Mouse (Mus musculus) limb, embryonic 15.5 days (tissue): ENCODE measurements around the gene Best2. TPM values are rescaled to one million over a fixed set of nuclear protein-coding genes. Genes with fewer than 3 reads are reported as not detected.

Source experiments
- ATAC-seq: fragments of 200-750 bp; cut with Nextera tagmentation; 2 replicates; pipeline ENCODE4 v1.8.0; 2017; ENCODE audit warnings: low read depth, moderate TSS enrichment; ENCODE audit not compliant: insufficient number of reproducible peaks, low FRiP score, low TSS enrichment
- H3K27ac ChIP-seq: fragments of 300-500 bp; sonication (generic); 2 replicates; pipeline ENCODE4 v1.5.1; 2015; ENCODE audit warnings: moderate library complexity, mild to moderate bottlenecking, inconsistent platforms
- H3K27me3 ChIP-seq: fragments of 300-500 bp; sonication (generic); 2 replicates; pipeline ENCODE4 v1.6.1; 2015; ENCODE audit warnings: inconsistent platforms
- H3K36me3 ChIP-seq: fragments of 300-500 bp; sonication (generic); 2 replicates; pipeline ENCODE4 v1.6.1; 2015; ENCODE audit warnings: inconsistent platforms
- H3K4me1 ChIP-seq: fragments of 300-500 bp; sonication (generic); 2 replicates; pipeline ENCODE4 v1.6.1; 2015; ENCODE audit warnings: inconsistent platforms
- H3K4me2 ChIP-seq: fragments of 300-500 bp; sonication (generic); 2 replicates; pipeline ENCODE4 v1.6.1; 2015; ENCODE audit warnings: mild to moderate bottlenecking, inconsistent platforms
- H3K4me3 ChIP-seq: fragments of 300-500 bp; sonication (generic); 2 replicates; pipeline ENCODE4 v1.5.1; 2015; ENCODE audit warnings: mild to moderate bottlenecking, inconsistent platforms
- H3K9ac ChIP-seq: fragments of 300-500 bp; sonication (generic); 2 replicates; pipeline ENCODE4 v1.6.1; 2015; ENCODE audit warnings: inconsistent platforms
- H3K9me3 ChIP-seq: fragments of 300-500 bp; sonication (generic); 2 replicates; pipeline ENCODE4 v1.6.1; 2016; ENCODE audit warnings: inconsistent platforms
- WGBS: fragments of 180-500 bp; shearing (Covaris S2); methylation state at CpG from one replicate; pipeline ENCODE4 v1.1.7; 2015; 5-methylcytosine and 5-hydroxymethylcytosine counted together
- polyA plus RNA-seq: library from polyadenylated mRNA; unstranded; fragments of >200 nt; fragmentation: Nextera tagmentation; extraction: Ambion mirVana; gene quantifications from 2 replicates; pipeline ENCODE4 v1.2.1, GENCODE M21; 2015

Best2 gene
- 0.12 TPM in 2 replicates for polyA plus RNA-seq

- peak within 1 kb of the TSS; percentile 54 for H3K4me2 ChIP-seq
- ATAC-seq: no peak
- H3K9me3 ChIP-seq: no peaks in the 10 kb centered on the region
- H3K36me3 ChIP-seq: peaks cover 19% of the 10 kb centered on the region
- peak within 1 kb of the TSS; percentile 30 for H3K4me3 ChIP-seq
- H3K4me1 ChIP-seq: peaks cover 5% of the 10 kb centered on the region
- H3K27ac ChIP-seq: no peak within 1 kb of the TSS
- peaks cover 43% of the 10 kb centered on the region for H3K27me3 ChIP-seq
- 68% methylated on average over 2 of the region's 2 CpGs for WGBS
- H3K9ac ChIP-seq: no peak within 1 kb of the TSS
Observed at GRCm38 (mm10) chr8:85014431-85014830, at the start of gene Best2. Best2 (minus strand) TSS chr8:85014531.

- Histone ChIP-seq H3K27me3 (no peaks in the 10 kb centered on the region), H3K27ac (no peak overlapping the region), H3K4me2 (no peak overlapping the region), H3K9ac (no peak overlapping the region), H3K4me1 (peaks cover 13% of the 10 kb centered on the region), H3K36me3 (peaks cover 33% of the 10 kb centered on the region), H3K4me3 (no peak overlapping the region), H3K9me3 (no peaks in the 10 kb centered on the region)
- 92% methylated on average over 4 of the region's 4 CpGs for WGBS
- ATAC-seq: no peak
Observed at GRCm38 (mm10) chr8:85062603-85063002, 48.3 kb upstream of the Best2 start.

GRCm38 (mm10) chr8:85059879-85060616 is 45.7 kb upstream of the Best2 start, which contains the start of gene Fbxw9:
Fbxw9 (plus strand) TSS chr8:85060055.
- peak; percentile 84 for ATAC-seq
- Histone ChIP-seq H3K27me3 (no peaks in the 10 kb centered on the region), H3K9me3 (no peaks in the 10 kb centered on the region), H3K36me3 (peaks cover 30% of the 10 kb centered on the region), H3K4me1 (peaks cover 13% of the 10 kb centered on the region), H3K4me2 (peak within 1 kb of the TSS; percentile 86), H3K9ac (peak within 1 kb of the TSS; percentile 47), H3K4me3 (peak within 1 kb of the TSS; percentile 65), H3K27ac (peak within 1 kb of the TSS; percentile 51)
- under 1% methylated on average over 52 of the region's 53 CpGs for WGBS

- Histone ChIP-seq H3K36me3 (peaks cover 45% of the 10 kb centered on the region), H3K4me2 (no peak overlapping the region), H3K4me3 (no peak overlapping the region), H3K4me1 (peaks cover 13% of the 10 kb centered on the region), H3K9me3 (no peaks in the 10 kb centered on the region), H3K27me3 (no peaks in the 10 kb centered on the region), H3K9ac (no peak overlapping the region), H3K27ac (no peak overlapping the region)
- WGBS: 85% methylated on average over 7 of the region's 7 CpGs
- ATAC-seq: no peak
Observed at GRCm38 (mm10) chr8:85057367-85057766, 43.0 kb upstream of the Best2 start.

- WGBS: 87% methylated on average over 6 of the region's 6 CpGs
- Histone ChIP-seq H3K27ac (no peak overlapping the region), H3K4me2 (no peak overlapping the region), H3K9ac (no peak overlapping the region), H3K9me3 (no peaks in the 10 kb centered on the region), H3K4me1 (peaks cover 10% of the 10 kb centered on the region), H3K27me3 (no peaks in the 10 kb centered on the region), H3K4me3 (no peak overlapping the region), H3K36me3 (peaks cover 86% of the 10 kb centered on the region)
- ATAC-seq: no peak
Observed at GRCm38 (mm10) chr8:85043619-85044018, 29.3 kb upstream of the Best2 start.

GRCm38 (mm10) chr8:85037681-85038531 is 23.6 kb upstream of the Best2 start:
- H3K9ac ChIP-seq: peak overlapping the region; percentile 92
- peak overlapping the region; percentile 100 for H3K27ac ChIP-seq
- under 1% methylated on average over 57 of the region's 57 CpGs for WGBS
- H3K4me3 ChIP-seq: peak overlapping the region; percentile 77
- peaks cover 33% of the 10 kb centered on the region for H3K4me1 ChIP-seq
- no peaks in the 10 kb centered on the region for H3K27me3 ChIP-seq
- H3K4me2 ChIP-seq: peak overlapping the region; percentile 86
- no peak for ATAC-seq
- no peaks in the 10 kb centered on the region for H3K9me3 ChIP-seq
- peaks cover 38% of the 10 kb centered on the region for H3K36me3 ChIP-seq

- H3K4me1 ChIP-seq: peaks cover 33% of the 10 kb centered on the region
- under 1% methylated on average over 14 of the region's 14 CpGs for WGBS
- peak; percentile 62 for ATAC-seq
- no peaks in the 10 kb centered on the region for H3K27me3 ChIP-seq
- H3K36me3 ChIP-seq: peaks cover 39% of the 10 kb centered on the region
- peak overlapping the region; percentile 86 for H3K4me2 ChIP-seq
- peak overlapping the region; percentile 92 for H3K9ac ChIP-seq
- peak overlapping the region; percentile 77 for H3K4me3 ChIP-seq
- H3K27ac ChIP-seq: peak overlapping the region; percentile 100
- no peaks in the 10 kb centered on the region for H3K9me3 ChIP-seq
Observed at GRCm38 (mm10) chr8:85037366-85037680, 23.0 kb upstream of the Best2 start.

GRCm38 (mm10) chr8:85036718-85037365 is 22.5 kb upstream of the Best2 start, which contains the start of gene Tnpo2:
Tnpo2 (plus strand) TSS chr8:85036915.
- peak within 1 kb of the TSS; percentile 92 for H3K9ac ChIP-seq
- peak within 1 kb of the TSS; percentile 77 for H3K4me3 ChIP-seq
- ATAC-seq: peak; percentile 92
- no peaks in the 10 kb centered on the region for H3K9me3 ChIP-seq
- peak within 1 kb of the TSS; percentile 86 for H3K4me2 ChIP-seq
- no peaks in the 10 kb centered on the region for H3K27me3 ChIP-seq
- peaks cover 41% of the 10 kb centered on the region for H3K36me3 ChIP-seq
- H3K4me1 ChIP-seq: peaks cover 33% of the 10 kb centered on the region
- peak within 1 kb of the TSS; percentile 100 for H3K27ac ChIP-seq
- WGBS: under 1% methylated on average over 57 of the region's 59 CpGs

GRCm38 (mm10) chr8:85036381-85036717 is 22.0 kb upstream of the Best2 start:
- peak overlapping the region; percentile 51 for H3K9ac ChIP-seq

GRCm38 (mm10) chr8:85035728-85036310 is 21.5 kb upstream of the Best2 start:
- Histone ChIP-seq H3K9me3 (no peaks in the 10 kb centered on the region), H3K27me3 (no peaks in the 10 kb centered on the region), H3K4me1 (peaks cover 30% of the 10 kb centered on the region), H3K9ac (peak overlapping the region; percentile 51), H3K27ac (peak overlapping the region; percentile 100), H3K4me3 (peak overlapping the region; percentile 77), H3K4me2 (peak overlapping the region; percentile 76), H3K36me3 (peaks cover 39% of the 10 kb centered on the region)
- no peak for ATAC-seq
- WGBS: 1% methylated on average over 15 of the region's 15 CpGs

More at GRCm38 (mm10) chr8:85036381-85036717, 22.0 kb upstream of the Best2 start:
- Histone ChIP-seq H3K9me3 (no peaks in the 10 kb centered on the region), H3K27ac (peak overlapping the region; percentile 100), H3K36me3 (peaks cover 41% of the 10 kb centered on the region), H3K4me3 (peak overlapping the region; percentile 77), H3K4me2 (peak overlapping the region; percentile 76), H3K27me3 (no peaks in the 10 kb centered on the region), H3K4me1 (peaks cover 32% of the 10 kb centered on the region)
- 0% methylated on average over 9 of the region's 9 CpGs for WGBS
- ATAC-seq: peak; percentile 37; the same call in 1 of the 2 replicates

GRCm38 (mm10) chr8:85035165-85035727 is 20.9 kb upstream of the Best2 start:
- Histone ChIP-seq H3K27me3 (no peaks in the 10 kb centered on the region), H3K4me3 (peak overlapping the region; percentile 77), H3K27ac (peak overlapping the region; percentile 100), H3K4me1 (peaks cover 30% of the 10 kb centered on the region), H3K9me3 (no peaks in the 10 kb centered on the region), H3K9ac (peak overlapping the region; percentile 51), H3K36me3 (peaks cover 38% of the 10 kb centered on the region), H3K4me2 (peak overlapping the region; percentile 76)
- WGBS: 6% methylated on average over 12 of the region's 12 CpGs
- no peak for ATAC-seq
